Mouse (Mus musculus) gastrocnemius, postnatal 4 days (tissue): ENCODE data around the gene Aplnr. TPM values are rescaled to one million over a fixed set of nuclear protein-coding genes. Genes with fewer than 3 reads are reported as not detected.

Source experiments
- DNase-seq, 2 experiments: peaks; one replicate each; pipeline ENCODE4 v3.0.0; 2021 to 2022; ENCODE audit warnings: low spot score in 2 of 2, mixed read lengths in 2 of 2
- total RNA-seq, 2 experiments: library from RNA; stranded (reverse); gene quantifications; 2 replicates each; pipeline ENCODE4 v1.2.3; 2021

Aplnr gene
- total RNA-seq, 2 experiments from 2014 or later, result 86.8 to 91.9 TPM

GRCm38 (mm10) chr2:85136831-85137520 lies 951 bp downstream of the Aplnr start:
- DNase-seq, result no peak

GRCm38 (mm10) chr2:85137601-85138140 lies 1.6 kb downstream of the Aplnr start:
- no peak for DNase-seq

GRCm38 (mm10) chr2:85138143-85138542 lies 2.1 kb downstream of the Aplnr start:
- no peak for DNase-seq

- DNase-seq, result no peak
Observed at GRCm38 (mm10) chr2:85139393-85139792, 3.4 kb downstream of the Aplnr start.

- no peak for DNase-seq
Observed at GRCm38 (mm10) chr2:85139846-85140245, 3.8 kb downstream of the Aplnr start.

- no peak for DNase-seq
Observed at GRCm38 (mm10) chr2:85140833-85141232, 4.8 kb downstream of the Aplnr start.

GRCm38 (mm10) chr2:85144908-85145307 lies 8.9 kb downstream of the Aplnr start:
- no peak for DNase-seq

- DNase-seq, result no peak
Observed at GRCm38 (mm10) chr2:85145346-85145745, 9.3 kb downstream of the Aplnr start.

- no peak for DNase-seq
Observed at GRCm38 (mm10) chr2:85147481-85147880, 11.5 kb downstream of the Aplnr start.

GRCm38 (mm10) chr2:85150373-85150772 lies 14.3 kb downstream of the Aplnr start:
- no peak for DNase-seq

GRCm38 (mm10) chr2:85151233-85151632 lies 15.2 kb downstream of the Aplnr start:
- no peak for DNase-seq

GRCm38 (mm10) chr2:85155334-85155733 lies 19.3 kb downstream of the Aplnr start:
- DNase-seq, result no peak

- no peak for DNase-seq
Observed at GRCm38 (mm10) chr2:85156136-85156535, 20.1 kb downstream of the Aplnr start.

- no peak for DNase-seq
Observed at GRCm38 (mm10) chr2:85157382-85157781, 21.4 kb downstream of the Aplnr start.

GRCm38 (mm10) chr2:85160901-85161637 lies 25.0 kb downstream of the Aplnr start:
- DNase-seq, result no peak

- no peak for DNase-seq
Observed at GRCm38 (mm10) chr2:85161638-85162093, 25.6 kb downstream of the Aplnr start.

- no peak for DNase-seq
Observed at GRCm38 (mm10) chr2:85163311-85164047, 27.5 kb downstream of the Aplnr start.

GRCm38 (mm10) chr2:85167624-85168023 lies 31.6 kb downstream of the Aplnr start:
- no peak for DNase-seq

- no peak for DNase-seq
Observed at GRCm38 (mm10) chr2:85168327-85168726, 32.3 kb downstream of the Aplnr start.

- DNase-seq, result peak in 1 of 2 experiments; percentile 59
Observed at GRCm38 (mm10) chr2:85172071-85172762, 36.2 kb downstream of the Aplnr start.

- DNase-seq, result no peak
Observed at GRCm38 (mm10) chr2:85172763-85173103, 36.7 kb downstream of the Aplnr start.
